Mouse (Mus musculus): Measurements from ENCODE around the gene Tssc4.

DNA sequence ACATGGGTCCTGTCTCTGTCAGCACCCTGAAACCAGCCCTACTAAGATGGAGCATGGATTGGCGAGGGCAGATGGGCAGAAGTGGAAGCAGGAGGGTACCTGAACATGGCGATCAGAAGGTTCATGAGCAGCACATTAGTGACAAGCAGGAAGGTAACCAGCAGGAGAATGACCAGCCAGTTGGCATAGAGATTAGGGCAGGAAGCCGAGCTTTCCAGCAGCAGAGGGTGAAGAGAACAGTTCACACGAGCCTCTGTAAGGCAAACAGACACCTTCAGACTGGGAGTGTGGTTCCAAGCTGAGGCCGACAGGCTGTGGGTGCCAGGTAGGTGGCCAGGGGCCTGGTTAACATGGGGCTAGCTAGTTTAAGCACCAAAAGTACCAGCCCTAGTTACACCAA, 6.3 kb downstream of the Tssc4 start:
- TF ChIP-seq BHLHE40 (IDR thresholded peaks at IDR 0.05; ENCODE audit: low read depth, low read length): no peak
- TF ChIP-seq CTCF (conservative IDR thresholded peaks at IDR 0.05 in 1 of 2, IDR thresholded peaks at IDR 0.05 in 1 of 2; ENCODE audit: low read depth in 2 of 2, low read length in 2 of 2): no peak
